Mouse (Mus musculus): ENCODE results near the gene Atp6v1g2.

Gene Atp6v1g2

GRCm38 (mm10) chr17:35285431-35285830, 52.0 kb downstream of the Atp6v1g2 start:
- no peak for DNase-seq (ENCODE audit: low spot score in 2 of 2)
